Mouse (Mus musculus) thymus, adult 2 months (tissue): ENCODE data around the gene Selenof.

ENCODE experiments used
- CTCF ChIP-seq: fragments of 200-500 bp; IDR thresholded peaks from 2 replicates; pipeline ENCODE4 v1.5.1; 2012; ENCODE audit warnings: mild to moderate bottlenecking, control low read depth, low read length, moderate library complexity, borderline replicate concordance; ENCODE audit not compliant: control insufficient read depth, poor library complexity, insufficient read depth; ENCODE audit errors: extremely low read depth
- POLR2A ChIP-seq: fragments of 200-500 bp; IDR thresholded peaks from 2 replicates; pipeline ENCODE4 v1.6.1; 2012; ENCODE audit warnings: mild to moderate bottlenecking, low read length, control low read depth, moderate library complexity; ENCODE audit not compliant: control insufficient read depth, poor library complexity, insufficient read depth; ENCODE audit errors: extremely low read depth

DNA sequence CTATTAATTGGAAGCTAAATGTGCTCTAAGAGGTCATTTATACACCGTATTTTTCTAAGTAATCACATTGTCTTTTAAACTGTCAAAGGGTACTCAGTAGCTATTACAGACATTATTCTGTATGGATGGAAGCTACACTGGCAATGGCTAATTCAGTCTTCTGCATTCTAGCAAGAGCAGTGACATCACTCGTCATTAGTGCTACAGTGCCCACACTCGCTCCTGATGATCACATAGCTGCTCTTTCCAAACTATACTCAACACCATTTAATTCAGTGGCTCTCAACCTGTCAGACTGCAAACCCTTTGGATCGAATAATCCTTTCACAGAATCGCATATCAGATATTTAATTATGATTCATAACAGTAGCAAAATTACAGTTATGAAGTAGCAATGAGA lies 19.4 kb upstream of the Selenof start:
- TF ChIP-seq POLR2A = no peak
- no peak for TF ChIP-seq CTCF
